16 mouse cellular contexts compared by ENCODE assay signal in the genomic region with DNA sequence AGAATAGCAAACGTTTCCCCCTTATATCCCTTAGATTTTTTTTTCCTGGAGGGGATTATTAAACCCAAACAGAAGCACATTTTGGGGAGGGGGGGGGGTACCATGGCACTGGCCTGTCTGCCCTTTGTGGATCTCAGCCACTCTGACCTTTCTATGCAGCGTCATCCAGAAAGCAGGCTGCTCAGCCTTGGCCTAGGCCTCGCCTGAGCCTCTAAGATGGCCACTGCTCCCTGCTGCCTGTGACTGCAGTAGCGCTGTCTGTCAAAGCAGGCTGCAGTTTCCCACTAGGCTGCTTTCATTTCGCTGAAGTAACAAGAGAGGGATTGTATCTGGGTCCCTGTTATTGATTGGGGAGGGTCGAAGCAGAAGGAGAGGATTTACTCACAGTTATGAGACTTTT. TPM values are rescaled to one million over a fixed set of nuclear protein-coding genes. Genes with fewer than 3 reads are reported as not detected.
DNase-seq lines count a peak whose midpoint lies in the region; ATAC-seq and TF ChIP-seq lines count a peak whose summit lies in the region.
"Had no signal": no experiment of that assay in that cellular context is flagged by ENCODE, and none has a peak within 500 bp of the region (broad histone marks: within the 10 kb centered on the region; RNA-seq: fewer than 3 reads in every experiment).

No protein-coding gene starts in this region.

- peaks cover 9% of the 10 kb centered on the region; the same call in 1 of the 2 replicates for H3K9me3 ChIP-seq in forebrain, postnatal 0 days (ENCODE audit: low read length)
- peaks cover 26% of the 10 kb centered on the region for H3K9me3 ChIP-seq in forebrain, embryonic 14.5 days (replicated peaks; ENCODE audit: control insufficient read depth, low read length)
- peaks cover 33% of the 10 kb centered on the region for H3K9me3 ChIP-seq in megakaryocyte, embryonic 14.5 days
- H3K9me3 ChIP-seq in embryonic facial prominence, embryonic 12.5 days: peaks cover 34% of the 10 kb centered on the region
- H3K9me3 ChIP-seq: hindbrain, embryonic 15.5 days had no signal

- TF ChIP-seq CTCF in forebrain, postnatal 0 days (IDR thresholded peaks at IDR 0.05; ENCODE audit: low read depth): no peak
- TF ChIP-seq CTCF in layer of hippocampus, adult 2 months (conservative IDR thresholded peaks at IDR 0.05): no peak

- no peak overlapping the region for H3K4me3 ChIP-seq in forebrain, postnatal 0 days (ENCODE audit: low read depth, low read length)
- H3K4me3 ChIP-seq in forebrain, embryonic 14.5 days (ENCODE audit: low read depth, low read length): no peak overlapping the region
- H3K4me3 ChIP-seq in megakaryocyte, embryonic 14.5 days (replicated peaks): peak overlapping the region; percentile 56
- H3K4me3 ChIP-seq in embryonic facial prominence, embryonic 12.5 days: no peak overlapping the region
- no peak overlapping the region for H3K4me3 ChIP-seq in layer of hippocampus, adult 2 months
- H3K4me3 ChIP-seq: hindbrain, embryonic 15.5 days had no signal

- H3K27me3 ChIP-seq in forebrain, postnatal 0 days (ENCODE audit: insufficient read depth, low read length): peaks cover 15% of the 10 kb centered on the region
- H3K27me3 ChIP-seq in forebrain, embryonic 14.5 days (replicated peaks; ENCODE audit: control insufficient read depth, insufficient read depth, low read length): peaks cover 31% of the 10 kb centered on the region
- peaks cover 50% of the 10 kb centered on the region for H3K27me3 ChIP-seq in megakaryocyte, embryonic 14.5 days (replicated peaks)
- H3K27me3 ChIP-seq in embryonic facial prominence, embryonic 12.5 days: peaks cover 34% of the 10 kb centered on the region

- no peak overlapping the region for H3K27ac ChIP-seq in forebrain, postnatal 0 days (ENCODE audit: low read depth, low read length)
- no peak overlapping the region for H3K27ac ChIP-seq in forebrain, embryonic 14.5 days (ENCODE audit: low read depth, low read length)
- no peak overlapping the region for H3K27ac ChIP-seq in embryonic facial prominence, embryonic 12.5 days
- no peak overlapping the region for H3K27ac ChIP-seq in layer of hippocampus, adult 2 months
- H3K27ac ChIP-seq: hindbrain, embryonic 15.5 days had no signal

- H3K36me3 ChIP-seq in forebrain, postnatal 0 days (ENCODE audit: insufficient read depth): no peaks in the 10 kb centered on the region
- no peaks in the 10 kb centered on the region for H3K36me3 ChIP-seq in forebrain, embryonic 14.5 days (ENCODE audit: control insufficient read depth, insufficient read depth, low read length)
- H3K36me3 ChIP-seq in megakaryocyte, embryonic 14.5 days (replicated peaks; ENCODE audit: low read length): no peaks in the 10 kb centered on the region
- peaks cover 5% of the 10 kb centered on the region for H3K36me3 ChIP-seq in embryonic facial prominence, embryonic 12.5 days
- H3K36me3 ChIP-seq: hindbrain, embryonic 15.5 days had no signal

- H3K9ac ChIP-seq in forebrain, postnatal 0 days: no peak overlapping the region
- no peak overlapping the region for H3K9ac ChIP-seq in forebrain, embryonic 14.5 days (ENCODE audit: low read length)
- H3K9ac ChIP-seq in embryonic facial prominence, embryonic 12.5 days: no peak overlapping the region
- H3K9ac ChIP-seq: hindbrain, embryonic 15.5 days had no signal

- ATAC-seq in forebrain, postnatal 0 days: 0 out of 2 replicates have a peak, but pooled peaks have one; percentile 45
- no peak for ATAC-seq in forebrain, embryonic 14.5 days
- ATAC-seq in megakaryocyte, adult 5-6 weeks (ENCODE audit: poor library complexity, severe bottlenecking): no peak
- ATAC-seq in embryonic facial prominence, embryonic 12.5 days (ENCODE audit: insufficient number of reproducible peaks, insufficient read depth, low FRiP score, low TSS enrichment): peak; percentile 39; the same call in 1 of the 2 replicates
- ATAC-seq: intestine, embryonic 16.5 days had no signal

- 27% methylated on average over 6 of the region's 6 CpGs for WGBS in forebrain, postnatal 0 days
- 20% methylated on average over 6 of the region's 6 CpGs for WGBS in forebrain, embryonic 14.5 days
- WGBS in embryonic facial prominence, embryonic 12.5 days: 31% methylated on average over 6 of the region's 6 CpGs

- H3K4me2 ChIP-seq in forebrain, postnatal 0 days (ENCODE audit: low read depth): no peak overlapping the region
- H3K4me2 ChIP-seq in forebrain, embryonic 14.5 days (ENCODE audit: low read length): no peak overlapping the region
- H3K4me2 ChIP-seq in embryonic facial prominence, embryonic 12.5 days (replicated peaks): no peak overlapping the region
- H3K4me2 ChIP-seq: hindbrain, embryonic 15.5 days had no signal

- no peak for DNase-seq in forebrain, postnatal 0 days
- DNase-seq in forebrain, embryonic 14.5 days (ENCODE audit: low spot score): no peak
- peak; percentile 42 for DNase-seq in retina, embryonic 14.5 days (ENCODE audit: low spot score)
- DNase-seq in layer of hippocampus, adult 2 months (ENCODE audit: low spot score in 2 of 2): no peak
- DNase-seq: adrenal gland, adult 2 months; adrenal gland, postnatal 25 days; cerebellum, adult 2 months; cerebellum, postnatal 10 days; gastrocnemius, postnatal 10 days; heart, postnatal 14 days; kidney, adult 8-10 months had no signal

- H3K4me1 ChIP-seq in forebrain, postnatal 0 days (ENCODE audit: insufficient read depth): no peaks in the 10 kb centered on the region
- no peaks in the 10 kb centered on the region for H3K4me1 ChIP-seq in forebrain, embryonic 14.5 days (ENCODE audit: control insufficient read depth, insufficient read depth, low read length)
- H3K4me1 ChIP-seq in megakaryocyte, embryonic 14.5 days: peaks cover 31% of the 10 kb centered on the region
- peaks cover 9% of the 10 kb centered on the region; the same call in 1 of the 2 replicates for H3K4me1 ChIP-seq in embryonic facial prominence, embryonic 12.5 days

RNA-seq across cellular contexts. Expression of a gene that starts 18.4 kb away (rescaled TPM):
- 1,201 and 1,512 TPM in 2 replicates for total RNA-seq in forebrain, postnatal 0 days (2014; rRNA removed)
- polyA plus RNA-seq in forebrain, postnatal 0 days (2015; fragmentation: Nextera tagmentation; extraction: Ambion mirVana): 1,404 and 1,604 TPM in 2 replicates
- 966 and 1,076 TPM in 2 replicates for polyA plus RNA-seq in forebrain, embryonic 14.5 days (2014; fragmentation: Nextera tagmentation; extraction: Ambion mirVana)
- polyA plus RNA-seq in megakaryocyte, embryonic 14.5 days (2012; ENCODE audit: insufficient read depth, low replicate concordance): 1,157 and 1,276 TPM in 2 replicates
- 518 and 554 TPM in 2 replicates for total RNA-seq in megakaryocyte, adult 5-6 weeks (2015)
- total RNA-seq in megakaryocyte, adult 5-6 weeks (2017): 238 and 262 TPM in 2 replicates
- polyA plus RNA-seq in embryonic facial prominence, embryonic 12.5 days (2016; fragmentation: Nextera tagmentation; extraction: Ambion mirVana): 1,926 and 2,042 TPM in 2 replicates
- total RNA-seq in layer of hippocampus, adult 2 months (2021): 1,000 to 10,000 TPM; 1,674 to 1,781 TPM

RNA-seq across cellular contexts. Expression of a gene that starts 44.0 kb away (rescaled TPM):
- not detected in 2 replicates for total RNA-seq in forebrain, postnatal 0 days (2014; rRNA removed)
- 8.6 and 10.5 TPM in 2 replicates for polyA plus RNA-seq in forebrain, postnatal 0 days (2015; fragmentation: Nextera tagmentation; extraction: Ambion mirVana)
- polyA plus RNA-seq in forebrain, embryonic 14.5 days (2014; fragmentation: Nextera tagmentation; extraction: Ambion mirVana): 5.9 and 6.3 TPM in 2 replicates
- 0.57 TPM in 1 of 2 replicates, not detected in the other for polyA plus RNA-seq in megakaryocyte, embryonic 14.5 days (2012; ENCODE audit: insufficient read depth, low replicate concordance)
- total RNA-seq in megakaryocyte, adult 5-6 weeks (2015): 0.21 TPM in 1 of 2 replicates, not detected in the other
- 1.5 and 3.4 TPM in 2 replicates for total RNA-seq in megakaryocyte, adult 5-6 weeks (2017)
- 17.3 and 19.9 TPM in 2 replicates for polyA plus RNA-seq in embryonic facial prominence, embryonic 12.5 days (2016; fragmentation: Nextera tagmentation; extraction: Ambion mirVana)
- total RNA-seq in layer of hippocampus, adult 2 months (2021): 1 to 10 TPM; 2.0 to 3.5 TPM
- polyA plus RNA-seq: adrenal gland, adult 2 months had no signal

Comparison
In these comparisons a context has a peak if more than half of its experiments do, and no peak if none do; other contexts are left out.
1. ATAC-seq: peak in forebrain, postnatal 0 days (single experiment) and embryonic facial prominence, embryonic 12.5 days (single experiment); none in forebrain, embryonic 14.5 days (single experiment) and megakaryocyte, adult 5-6 weeks (single experiment).